Mouse (Mus musculus): ENCODE data around the gene Synpo2.

The Synpo2 gene

GRCm38 (mm10) chr3:123204658-123205057, 31.3 kb downstream of the Synpo2 start:
- DNase-seq = no peak

DNA sequence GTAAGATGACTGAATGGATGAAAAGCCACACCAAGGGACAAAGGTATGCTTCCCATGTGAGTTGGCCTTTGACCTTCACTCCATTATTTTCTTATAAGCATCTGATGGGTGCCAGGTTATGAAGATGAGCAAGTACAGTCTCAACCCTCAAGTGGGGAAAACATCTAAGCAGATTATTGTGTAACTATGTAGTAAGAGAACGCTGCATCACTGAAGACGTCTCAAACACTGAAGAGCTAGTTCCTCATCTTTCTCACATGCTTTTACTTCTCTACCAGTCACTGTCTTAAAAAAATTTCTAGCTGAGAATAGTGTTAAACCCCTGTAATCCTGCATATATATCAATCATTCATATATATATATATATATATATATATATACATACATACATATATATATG, 34.2 kb downstream of the Synpo2 start:
- DNase-seq = no peak

GRCm38 (mm10) chr3:123193740-123194139, 42.2 kb downstream of the Synpo2 start:
- no peak for DNase-seq

DNA sequence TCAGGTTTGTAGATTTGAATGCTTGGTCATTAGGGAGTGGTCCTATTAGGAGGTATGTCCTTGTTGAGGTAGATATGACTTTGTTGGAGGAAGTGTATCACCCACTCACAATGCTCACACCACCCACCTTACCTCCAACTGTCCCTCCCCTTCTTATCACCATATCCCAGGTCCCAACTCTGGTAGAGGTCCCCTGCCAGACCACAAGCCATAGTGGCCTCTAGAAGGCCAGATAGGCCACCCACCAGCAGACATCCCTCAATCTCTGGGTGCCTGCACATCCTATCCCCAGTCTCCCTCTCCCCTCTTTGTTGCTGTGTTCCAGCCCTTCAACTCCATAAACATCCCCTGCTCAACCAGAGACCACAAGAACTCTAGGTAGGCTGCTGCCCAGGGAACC, 44.3 kb downstream of the Synpo2 start:
- no peak for DNase-seq

DNA sequence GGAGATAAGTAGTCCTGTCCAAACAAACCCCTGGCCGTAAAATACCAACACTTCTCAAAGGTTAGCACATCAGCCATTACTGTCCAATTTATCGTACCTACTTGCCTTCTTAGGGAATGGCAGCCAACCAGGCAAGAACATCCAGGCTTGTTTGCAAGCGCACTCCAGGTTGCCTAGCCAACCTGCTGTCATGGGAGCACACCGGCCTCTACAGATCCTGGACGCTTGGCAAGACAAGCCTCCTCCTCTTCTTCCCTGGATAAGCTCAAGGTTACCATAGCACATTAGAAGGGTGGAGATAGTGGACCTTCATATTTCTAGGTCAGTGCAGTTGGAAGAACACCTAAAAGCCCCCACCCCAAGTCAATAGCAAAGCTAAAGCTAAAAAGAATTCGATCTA, 45.6 kb downstream of the Synpo2 start:
- no peak for DNase-seq

- no peak for DNase-seq
Measured at GRCm38 (mm10) chr3:123189826-123190225, 46.1 kb downstream of the Synpo2 start.

DNA sequence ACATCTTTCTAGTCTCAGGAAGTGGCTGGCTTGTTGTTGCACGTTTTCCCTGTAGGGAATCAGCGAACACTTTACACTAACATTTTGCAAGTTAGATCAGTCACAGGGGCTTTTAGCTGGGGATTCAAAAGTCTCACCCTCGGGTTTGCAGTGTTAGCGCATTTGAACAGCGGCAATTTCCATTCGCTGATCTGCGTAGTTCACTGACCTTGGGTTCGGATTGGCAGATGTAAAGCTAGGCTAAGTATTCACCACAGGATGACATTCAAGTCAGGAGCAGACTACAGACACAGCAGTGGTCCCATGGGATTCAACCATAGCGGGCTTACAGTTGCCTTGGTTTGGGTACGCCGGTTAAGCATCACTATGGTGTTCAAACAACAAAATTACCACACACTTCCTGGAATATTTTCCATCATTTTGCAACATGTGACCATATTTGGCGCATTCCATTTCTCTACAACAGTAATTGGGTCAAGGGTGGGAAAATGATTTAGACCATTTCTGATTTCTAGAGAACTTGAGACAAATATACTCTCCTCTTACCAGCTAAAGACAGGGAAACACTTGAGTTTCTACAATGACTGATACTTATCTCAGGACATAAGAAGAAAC, 47.2 kb downstream of the Synpo2 start:
- no peak for DNase-seq

GRCm38 (mm10) chr3:123187370-123188124, 48.4 kb downstream of the Synpo2 start:
- no peak for DNase-seq

DNA sequence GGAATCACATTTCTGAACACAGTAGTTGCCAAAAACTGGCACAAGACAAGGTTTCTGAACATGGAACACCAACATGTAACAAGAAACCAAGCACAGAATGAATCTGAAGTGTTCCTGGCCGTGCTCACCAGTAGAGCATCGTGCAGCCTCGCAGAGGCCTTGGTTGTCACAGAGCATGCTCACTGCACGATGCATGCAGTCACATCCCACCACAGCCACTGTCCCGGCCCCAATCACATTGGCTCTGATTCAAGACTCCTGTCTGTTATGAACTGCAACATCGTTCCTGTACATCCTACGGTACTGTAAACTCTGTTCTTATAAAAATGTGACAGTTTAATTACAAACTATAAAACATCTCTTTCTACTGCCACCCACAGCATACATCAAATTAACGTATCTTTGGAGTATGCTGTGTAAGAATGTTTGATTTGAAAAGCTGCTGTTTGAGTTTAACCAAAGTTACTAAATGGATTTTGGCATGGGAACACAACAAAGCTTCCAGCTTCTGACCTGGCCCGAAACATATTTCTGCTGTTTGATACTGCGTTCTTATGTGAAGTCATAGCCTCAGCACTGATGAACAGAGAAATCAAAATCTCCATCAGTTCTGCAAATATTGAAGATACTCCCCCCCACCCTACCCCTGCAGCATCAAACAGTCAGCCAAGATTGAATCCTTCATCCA, 50.6 kb downstream of the Synpo2 start:
- DNase-seq = no peak

- no peak for DNase-seq
Measured at GRCm38 (mm10) chr3:123184281-123184680, 51.7 kb downstream of the Synpo2 start.

DNA sequence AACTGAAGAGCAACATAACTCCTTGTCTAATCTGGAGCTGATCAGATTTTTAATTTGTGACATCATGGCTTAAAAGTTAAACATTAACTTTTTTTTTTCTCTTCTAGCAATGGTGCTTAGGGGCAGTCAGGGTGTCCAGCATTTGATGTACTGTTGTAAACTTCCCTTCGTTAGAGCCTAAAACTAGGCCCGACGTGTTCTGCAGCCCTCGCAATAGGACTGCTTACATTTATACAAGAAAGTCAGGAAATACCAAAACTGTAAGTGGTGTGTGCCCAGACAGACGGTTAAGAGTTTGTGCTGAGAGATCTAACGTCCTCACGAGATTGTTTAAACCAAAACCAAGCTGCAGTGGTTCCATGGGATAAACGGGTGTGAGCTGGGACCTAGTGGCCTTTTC, 56.4 kb downstream of the Synpo2 start:
- no peak for DNase-seq

DNA sequence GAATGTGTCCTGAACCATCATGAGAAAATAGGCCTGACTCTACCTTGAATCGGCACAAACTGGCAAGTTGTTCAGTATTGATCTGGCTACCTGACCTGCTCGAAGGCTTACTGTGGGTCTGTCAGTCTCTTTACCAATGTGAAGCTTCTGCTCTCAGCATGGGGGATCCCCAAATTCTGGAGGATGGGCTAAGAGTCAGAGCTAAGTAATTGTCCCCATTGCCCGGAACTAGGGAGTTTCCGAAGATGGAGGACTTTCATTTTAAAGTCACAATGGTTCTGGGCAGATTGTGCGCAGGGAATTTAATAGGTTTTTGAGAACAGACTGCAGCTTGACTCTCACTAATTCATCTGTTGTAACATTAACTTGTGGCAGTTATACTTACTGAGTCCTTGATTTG, 56.9 kb downstream of the Synpo2 start:
- DNase-seq = no peak

DNA sequence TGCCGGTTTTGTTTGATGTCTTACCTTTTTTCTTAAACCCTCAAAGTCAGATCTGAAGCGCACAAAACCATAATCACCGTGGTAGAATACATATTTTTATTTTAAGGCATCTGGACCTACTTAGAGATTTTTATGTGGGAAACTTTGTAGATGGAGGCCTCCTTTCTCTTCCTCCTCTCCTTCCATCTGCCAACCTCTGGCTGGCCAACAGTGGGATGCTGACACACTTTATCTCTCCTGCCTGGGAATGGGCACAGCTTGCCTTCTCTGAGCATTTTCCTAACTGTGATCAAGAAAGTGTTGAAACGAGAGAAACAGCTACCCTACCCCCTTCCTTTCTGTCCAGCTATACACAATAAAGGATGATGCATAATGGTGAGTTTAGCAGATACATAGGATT, 57.5 kb downstream of the Synpo2 start:
- DNase-seq = no peak

- DNase-seq = no peak
Measured at GRCm38 (mm10) chr3:123176366-123177334, 59.3 kb downstream of the Synpo2 start.

DNA sequence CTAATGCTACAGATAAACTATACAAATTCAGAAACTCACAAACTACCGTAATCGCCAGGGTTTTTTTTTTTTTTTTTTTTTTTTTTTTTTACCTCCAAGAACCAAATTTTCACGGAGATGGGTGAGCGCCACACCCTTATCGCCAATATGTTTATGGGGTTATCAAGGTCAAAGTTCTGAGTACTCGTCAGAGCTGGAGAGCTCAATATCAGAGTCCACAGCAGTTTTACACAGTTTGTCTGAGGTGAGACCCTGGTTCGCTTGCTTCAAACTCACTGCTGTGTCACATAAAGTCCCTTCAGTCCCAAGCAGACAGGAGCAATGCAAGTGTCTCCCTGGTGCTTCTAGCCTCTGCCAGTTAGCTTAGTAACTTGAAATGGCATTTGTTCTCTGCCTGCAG, 60.8 kb downstream of the Synpo2 start:
- DNase-seq = no peak

- no peak for DNase-seq
Measured at GRCm38 (mm10) chr3:123174379-123174697, 61.6 kb downstream of the Synpo2 start.

GRCm38 (mm10) chr3:123173553-123174378, 62.2 kb downstream of the Synpo2 start:
- no peak for DNase-seq

DNA sequence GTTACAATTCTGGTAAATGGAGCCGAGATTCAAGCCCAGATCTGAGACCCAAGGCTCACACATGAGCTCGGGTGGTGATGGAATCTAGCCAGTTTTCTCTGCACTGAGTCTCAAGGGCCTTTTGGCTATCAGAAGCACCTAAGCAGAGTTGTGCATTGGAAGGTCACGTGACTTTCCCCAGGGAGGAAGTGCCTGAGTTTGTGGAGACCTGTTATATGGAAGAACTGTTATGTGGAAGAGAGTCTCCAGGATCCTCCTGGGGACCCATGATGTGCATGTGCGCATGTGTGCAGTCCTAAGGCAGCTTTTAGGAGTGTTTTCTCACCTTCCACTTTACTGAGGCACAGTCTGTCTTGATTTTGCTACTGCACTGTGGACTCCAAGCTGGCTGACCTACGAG, 63.8 kb downstream of the Synpo2 start:
- no peak for DNase-seq

- no peak for DNase-seq
Measured at GRCm38 (mm10) chr3:123169398-123169797, 66.6 kb downstream of the Synpo2 start.

DNA sequence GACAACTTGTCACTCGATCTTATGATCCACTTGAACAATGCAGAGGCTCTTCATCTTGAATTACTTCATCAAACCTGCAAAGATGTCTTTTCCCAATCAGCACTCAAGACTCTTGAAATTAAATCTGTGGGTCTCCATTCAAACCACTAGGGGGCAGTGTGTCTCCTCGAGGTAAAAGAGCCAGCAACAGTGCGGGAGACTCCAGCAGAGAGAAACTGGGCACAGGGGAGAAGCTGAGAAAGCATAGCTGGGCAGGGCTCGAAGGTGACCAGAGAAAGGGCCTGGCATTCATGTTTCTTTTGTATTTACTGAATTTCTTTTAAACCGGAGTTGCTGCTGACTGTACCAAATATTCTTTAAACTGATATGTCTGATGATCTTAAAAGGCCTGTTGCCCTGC, 67.1 kb downstream of the Synpo2 start:
- DNase-seq = peak in 1 of 2 experiments; percentile 23

GRCm38 (mm10) chr3:123166450-123166849, 69.5 kb downstream of the Synpo2 start:
- no peak for DNase-seq

DNA sequence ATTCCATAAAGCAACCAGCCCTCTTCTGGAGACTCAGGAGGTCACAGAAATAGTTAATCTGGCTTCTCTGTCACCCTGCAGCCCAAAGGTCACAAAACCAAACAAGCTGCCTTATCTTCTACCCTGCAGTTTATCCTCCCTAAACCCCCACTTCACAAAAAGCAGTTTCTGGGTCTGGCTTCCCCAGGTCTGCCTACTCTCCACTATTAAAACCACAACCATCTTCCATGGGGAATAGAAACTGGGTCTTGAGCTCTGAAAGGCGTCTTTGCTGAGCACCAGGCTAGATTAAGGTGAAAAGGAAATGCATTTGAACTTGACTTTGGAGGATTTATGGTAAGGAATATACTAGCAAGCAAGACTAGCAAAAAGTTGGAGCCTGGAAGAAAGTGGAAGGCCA, 71.8 kb downstream of the Synpo2 start:
- DNase-seq = no peak

Measured in thymus, postnatal 36 days (tissue).